Mouse (Mus musculus): ENCODE measurements around the gene Rpl3.

GRCm38 (mm10) chr15:80083740-80084139, 7.9 kb downstream of the Rpl3 start:
- TF ChIP-seq POLR2A (IDR thresholded peaks at IDR 0.05; ENCODE audit: extremely low read depth, insufficient read depth, low read length), result no peak
- no peak for TF ChIP-seq CTCF (IDR thresholded peaks at IDR 0.05; ENCODE audit: low read depth, low read length)

Measured in liver, adult 2 months (tissue).